Mouse (Mus musculus) MEL (cell line): ENCODE results near the gene Gpd1. TPM values are rescaled to one million over a fixed set of nuclear protein-coding genes. Genes with fewer than 3 reads are reported as not detected.
A peak's percentile ranks its signal among the peaks of the same experiment; 100 is the strongest.

Experiments
- DNase-seq: peaks from one replicate; pipeline ENCODE4 v3.0.0; 2011; ENCODE audit warnings: low read depth, low spot score
- H3K27ac ChIP-seq: 2 replicates; pipeline ENCODE4 v1.5.1; 2012; ENCODE audit warnings: low read depth, mild to moderate bottlenecking, control low read depth, low read length, moderate library complexity; ENCODE audit not compliant: control insufficient read depth
- H3K27me3 ChIP-seq, 2 experiments: fragments of 150-350 bp in 1 of 2; sonication (generic) in 1 of 2; 2 replicates each; pipeline ENCODE4 v1.6.1; 2012; ENCODE audit warnings: low read length in 2 of 2, mild to moderate bottlenecking in 2 of 2, improper control_type of control experiment in 1 of 2, moderate library complexity in 1 of 2; ENCODE audit not compliant: insufficient read depth in 2 of 2, control insufficient read depth in 1 of 2
- H3K36me3 ChIP-seq, 2 experiments: 2 replicates each; pipeline ENCODE4 v1.6.1; 2012 to 2014; ENCODE audit warnings: low read length in 2 of 2, improper control_type of control experiment in 1 of 2, inconsistent platforms in 1 of 2, mild to moderate bottlenecking in 1 of 2; ENCODE audit not compliant: insufficient read depth in 2 of 2, control insufficient read depth in 1 of 2
- H3K4me1 ChIP-seq, 2 experiments: fragments of 150-350 bp in 1 of 2; sonication (generic) in 1 of 2; 2 replicates each; pipeline ENCODE4 v1.6.1; 2012; ENCODE audit warnings: low read length in 2 of 2, improper control_type of control experiment in 1 of 2, mild to moderate bottlenecking in 1 of 2; ENCODE audit not compliant: insufficient read depth in 2 of 2, control insufficient read depth in 1 of 2
- H3K4me3 ChIP-seq, 2 experiments: fragments of 150-350 bp in 1 of 2; sonication (generic) in 1 of 2; 2 replicates each; pipeline ENCODE4 v1.5.1; 2012; ENCODE audit warnings: low read depth in 2 of 2, low read length in 2 of 2, mild to moderate bottlenecking in 2 of 2, moderate library complexity in 2 of 2, control low read depth in 1 of 2, improper control_type of control experiment in 1 of 2; ENCODE audit not compliant: control insufficient read depth in 1 of 2, insufficient read depth in 1 of 2
- H3K79me2 ChIP-seq: 2 replicates; pipeline ENCODE4 v1.6.1; 2012; ENCODE audit warnings: mild to moderate bottlenecking, low read length, moderate library complexity; ENCODE audit not compliant: control insufficient read depth, poor library complexity, insufficient read depth
- H3K9ac ChIP-seq: 2 replicates; pipeline ENCODE4 v1.6.1; 2012; ENCODE audit warnings: low read depth, mild to moderate bottlenecking, control low read depth, low read length, moderate library complexity; ENCODE audit not compliant: control insufficient read depth, poor library complexity, severe bottlenecking
- H3K9me3 ChIP-seq: fragments of 150-350 bp; sonication (generic); replicated peaks from 2 replicates; pipeline ENCODE4 v1.6.1; 2012; ENCODE audit warnings: mild to moderate bottlenecking, low read length, improper control_type of control experiment, moderate library complexity; ENCODE audit not compliant: insufficient read depth
- BHLHE40 ChIP-seq: IDR thresholded peaks from 2 replicates; pipeline ENCODE4 v1.6.1; 2012; ENCODE audit warnings: low read depth, mild to moderate bottlenecking, inconsistent platforms, low read length, improper control_type of control experiment, borderline replicate concordance
- CHD1 ChIP-seq: IDR thresholded peaks from 2 replicates; pipeline ENCODE4 v1.6.1; 2012; ENCODE audit warnings: low read depth, mild to moderate bottlenecking, inconsistent platforms, low read length, improper control_type of control experiment
- CHD2 ChIP-seq: IDR thresholded peaks from 2 replicates; pipeline ENCODE4 v1.6.1; 2011; ENCODE audit warnings: low read length, improper control_type of control experiment
- EP300 ChIP-seq, 2 experiments: IDR thresholded peaks; 2 replicates each; pipeline ENCODE4 v1.6.1; 2011; ENCODE audit warnings: improper control_type of control experiment in 2 of 2, low read length in 2 of 2, low read depth in 1 of 2, mild to moderate bottlenecking in 1 of 2
- ETS1 ChIP-seq: IDR thresholded peaks from 2 replicates; pipeline ENCODE4 v1.6.1; 2012; ENCODE audit warnings: low read depth, mild to moderate bottlenecking, inconsistent platforms, low read length, improper control_type of control experiment, moderate library complexity
- GABPA ChIP-seq: IDR thresholded peaks from 2 replicates; pipeline ENCODE4 v1.6.1; 2012; ENCODE audit warnings: low read depth, mild to moderate bottlenecking, inconsistent platforms, low read length, improper control_type of control experiment, moderate library complexity
- GATA1 ChIP-seq: IDR thresholded peaks from 2 replicates; pipeline ENCODE4 v1.6.1; 2011; ENCODE audit warnings: low read depth, low read length, improper control_type of control experiment
- HCFC1 ChIP-seq: IDR thresholded peaks from 2 replicates; pipeline ENCODE4 v1.6.1; 2012; ENCODE audit warnings: low read depth, mild to moderate bottlenecking, inconsistent platforms, low read length, improper control_type of control experiment, moderate library complexity
- JUND ChIP-seq: IDR thresholded peaks from 2 replicates; pipeline ENCODE4 v1.6.1; 2011; ENCODE audit warnings: low read depth, mild to moderate bottlenecking, improper control_type of control experiment, low read length
- KAT2A ChIP-seq: conservative IDR thresholded peaks from 2 replicates; pipeline ENCODE4 v1.6.1; 2012; ENCODE audit warnings: low read depth, low read length, improper control_type of control experiment, inconsistent platforms
- MAFK ChIP-seq: IDR thresholded peaks from 2 replicates; pipeline ENCODE4 v1.6.1; 2011; ENCODE audit warnings: low read depth, mild to moderate bottlenecking, low read length, improper control_type of control experiment, borderline replicate concordance
- MEF2A ChIP-seq: IDR thresholded peaks from 2 replicates; pipeline ENCODE4 v1.6.1; 2014; ENCODE audit warnings: low read depth, mild to moderate bottlenecking, inconsistent platforms, low read length, improper control_type of control experiment; ENCODE audit not compliant: poor library complexity, insufficient replicate concordance, severe bottlenecking; ENCODE audit errors: extremely low read depth
- MYC ChIP-seq: IDR thresholded peaks from 2 replicates; pipeline ENCODE4 v1.6.1; 2011; ENCODE audit warnings: low read depth, mild to moderate bottlenecking, low read length, improper control_type of control experiment, moderate library complexity
- NRF1 ChIP-seq: IDR thresholded peaks from 2 replicates; pipeline ENCODE4 v1.6.1; 2014; ENCODE audit warnings: low read depth, mild to moderate bottlenecking, inconsistent platforms, low read length, improper control_type of control experiment, moderate library complexity; ENCODE audit not compliant: poor library complexity, insufficient read depth, severe bottlenecking
- POLR2A ChIP-seq, 2 experiments: IDR thresholded peaks; 2 replicates each; pipeline ENCODE4 v1.6.1; 2011 to 2012; ENCODE audit warnings: low read length in 2 of 2, mild to moderate bottlenecking in 2 of 2, control low read depth in 1 of 2, improper control_type of control experiment in 1 of 2, low read depth in 1 of 2, moderate library complexity in 1 of 2; ENCODE audit not compliant: control insufficient read depth in 1 of 2, insufficient read depth in 1 of 2, poor library complexity in 1 of 2
- POLR2AphosphoS2 ChIP-seq: IDR thresholded peaks from 2 replicates; pipeline ENCODE4 v1.6.1; 2011; ENCODE audit warnings: low read length, improper control_type of control experiment
- POLR2AphosphoS5 ChIP-seq: IDR thresholded peaks from 2 replicates; pipeline ENCODE4 v1.6.1; 2012; ENCODE audit warnings: low read depth, borderline replicate concordance, mild to moderate bottlenecking, inconsistent platforms, low read length, moderate library complexity, mixed read lengths
- RAD21 ChIP-seq: IDR thresholded peaks from 2 replicates; pipeline ENCODE4 v1.6.1; 2011; ENCODE audit warnings: mild to moderate bottlenecking, low read depth, low read length, improper control_type of control experiment
- RCOR1 ChIP-seq: IDR thresholded peaks from 2 replicates; pipeline ENCODE4 v1.6.1; 2012; ENCODE audit warnings: low read depth, mild to moderate bottlenecking, inconsistent platforms, low read length, improper control_type of control experiment
- SIN3A ChIP-seq: IDR thresholded peaks from 2 replicates; pipeline ENCODE4 v1.6.1; 2012; ENCODE audit warnings: low read length, improper control_type of control experiment, inconsistent platforms
- TAL1 ChIP-seq: IDR thresholded peaks from 2 replicates; pipeline ENCODE4 v1.6.1; 2012; ENCODE audit warnings: mild to moderate bottlenecking, inconsistent platforms, low read length, moderate library complexity, mixed read lengths
- TCF12 ChIP-seq: IDR thresholded peaks from 2 replicates; pipeline ENCODE4 v1.6.1; 2014; ENCODE audit warnings: low read depth, mild to moderate bottlenecking, inconsistent platforms, low read length, improper control_type of control experiment, moderate library complexity
- USF2 ChIP-seq, 2 experiments: IDR thresholded peaks; 2 replicates each; pipeline ENCODE4 v1.6.1; 2011 to 2012; ENCODE audit warnings: improper control_type of control experiment in 2 of 2, low read length in 2 of 2, borderline replicate concordance in 1 of 2, inconsistent platforms in 1 of 2, low read depth in 1 of 2, mild to moderate bottlenecking in 1 of 2; ENCODE audit not compliant: insufficient read depth in 1 of 2
- ZNF384 ChIP-seq: IDR thresholded peaks from 2 replicates; pipeline ENCODE4 v1.6.1; 2012; ENCODE audit warnings: low read depth, mild to moderate bottlenecking, inconsistent platforms, low read length, improper control_type of control experiment
- polyA plus RNA-seq, 2 experiments: library from polyadenylated mRNA; stranded (reverse) in 1 of 2; unstranded in 1 of 2; fragments of >175 nt in 1 of 2; fragments of >200 nt in 1 of 2; gene quantifications; 2 replicates each; pipeline versions ENCODE4 v1.2.1 to v1.2.4; 2012; ENCODE audit warnings: low replicate concordance in 2 of 2, low read depth in 1 of 2; ENCODE audit not compliant: insufficient read length in 2 of 2, insufficient read depth in 1 of 2, missing spikeins in 1 of 2
- total RNA-seq: library from RNA; depleted of rRNA; stranded (reverse); fragments of 300-350 nt; gene quantifications from 2 replicates; pipeline ENCODE4 v1.2.3, GENCODE M21; 2012

The Gpd1 gene
- total and polyA plus RNA-seq, 3 experiments: 0.23 to 0.52 TPM; not detected in 1

- Histone ChIP-seq H3K27me3 (no peaks in the 10 kb centered on the region), H3K4me3 (no peak overlapping the region), H3K9me3 (no peaks in the 10 kb centered on the region), H3K79me2 (no peaks in the 10 kb centered on the region), H3K27ac (no peak overlapping the region), H3K9ac (no peak overlapping the region), H3K4me1 (no peaks in the 10 kb centered on the region), H3K36me3 (no peaks in the 10 kb centered on the region)
- no peak for DNase-seq
- TF ChIP-seq MAFK: no peak
- TF ChIP-seq POLR2AphosphoS5: no peak
- no peak for TF ChIP-seq KAT2A
- no peak for TF ChIP-seq CHD1
- no peak for TF ChIP-seq GATA1
- TF ChIP-seq POLR2A (IDR thresholded peaks at IDR 0.05; ENCODE audit: control insufficient read depth in 1 of 2, insufficient read depth in 1 of 2, low read depth in 1 of 2, low read length in 2 of 2, poor library complexity in 1 of 2): no peak
- no peak for TF ChIP-seq USF2 (IDR thresholded peaks at IDR 0.05; ENCODE audit: borderline replicate concordance in 1 of 2, insufficient read depth in 1 of 2, low read depth in 1 of 2, low read length in 2 of 2)
- no peak for TF ChIP-seq NRF1
- TF ChIP-seq RAD21: no peak
- TF ChIP-seq MEF2A: no peak
- no peak for TF ChIP-seq JUND
- TF ChIP-seq HCFC1: no peak
- TF ChIP-seq BHLHE40: no peak
- no peak for TF ChIP-seq MYC
Measured at GRCm38 (mm10) chr15:99754204-99754603, 36.9 kb downstream of the Gpd1 start.

DNA sequence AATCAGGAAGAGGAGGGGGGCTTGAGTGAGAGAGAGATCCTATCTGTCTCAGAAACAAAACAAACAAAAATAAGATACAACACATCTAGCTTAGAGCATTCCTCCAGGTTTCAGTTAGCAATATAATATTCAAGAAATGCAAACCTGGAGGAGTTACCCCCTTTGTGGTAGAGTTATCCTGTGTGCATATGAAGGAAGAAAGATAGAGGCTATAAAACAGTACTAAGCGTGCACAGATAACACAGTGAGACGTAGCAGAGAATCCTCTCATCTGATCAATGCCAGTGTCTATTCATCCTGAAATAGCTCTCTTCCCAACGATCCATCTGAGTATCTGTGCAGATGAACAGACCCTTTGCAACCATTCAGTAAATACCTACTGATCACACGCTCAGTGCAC lies 50.2 kb downstream of the Gpd1 start:
- H3K27ac ChIP-seq: peak overlapping the region; percentile 1; the same call in 1 of the 2 replicates
- peak; percentile 57; the same call in 1 of the 2 replicates for TF ChIP-seq SIN3A
- TF ChIP-seq EP300 (IDR thresholded peaks at IDR 0.05; ENCODE audit: low read depth in 1 of 2, low read length in 2 of 2): peak; percentile 83 to 89
- TF ChIP-seq RAD21: no peak
- TF ChIP-seq RCOR1: peak; percentile 86
- peak; percentile 49; the same call in 1 of the 2 replicates for TF ChIP-seq ZNF384
- TF ChIP-seq ETS1: peak; percentile 71
- no peak for TF ChIP-seq POLR2AphosphoS2
- peak; percentile 11; the same call in 1 of the 2 replicates for TF ChIP-seq TAL1
- TF ChIP-seq BHLHE40: peak; percentile 84
- no peak for TF ChIP-seq CHD2
- TF ChIP-seq GATA1: peak; percentile 93
- no peak for TF ChIP-seq GABPA
- TF ChIP-seq TCF12: peak; percentile 79
- 0 out of 2 replicates have a peak, but pooled peaks have one; percentile 10 for TF ChIP-seq HCFC1
- H3K9ac ChIP-seq: no peak overlapping the region
- H3K79me2 ChIP-seq: no peaks in the 10 kb centered on the region; the same call in 1 of the 2 replicates
- H3K27me3 ChIP-seq: no peaks in the 10 kb centered on the region
- H3K9me3 ChIP-seq: no peaks in the 10 kb centered on the region
- peaks cover 20 to 23% of the 10 kb centered on the region in 2 experiments for H3K4me1 ChIP-seq
- peak; percentile 59 for DNase-seq
- peaks cover 0 to 31% of the 10 kb centered on the region in 2 experiments; a peak in 2 of 4 replicates for H3K36me3 ChIP-seq
- H3K4me3 ChIP-seq: peak overlapping the region in 1 of 2 experiments; percentile 26; a peak in 1 of 4 replicates
